Mouse (Mus musculus): ENCODE data around the gene Commd9.

Commd9 gene

GRCm38 (mm10) chr2:101907386-101908022 is 21.5 kb downstream of the Commd9 start:
- intact Hi-C loops (cut with DNase I), result loop anchor here (10.0 kb wide), 1 partner anchor 167 kb away; no protein-coding TSS in a partner anchor

GRCm38 (mm10) chr2:101908773-101909172 is 22.7 kb downstream of the Commd9 start:
- intact Hi-C loops (cut with DNase I), result loop anchor here (10.0 kb wide), 1 partner anchor 166 kb away; no protein-coding TSS in a partner anchor

GRCm38 (mm10) chr2:101909326-101910080 is 23.5 kb downstream of the Commd9 start:
- intact Hi-C loops (cut with DNase I), result loop anchor here (10.0 kb wide), 1 partner anchor 165 kb away; no protein-coding TSS in a partner anchor

- intact Hi-C loops (cut with DNase I), result no loop called here
These were observed 32.5 kb downstream of the Commd9 start for GRCm38 (mm10) chr2:101918518-101918917.

GRCm38 (mm10) chr2:101920136-101920554 is 34.1 kb downstream of the Commd9 start:
- intact Hi-C loops (cut with DNase I), result no loop called here

- intact Hi-C loops (cut with DNase I), result no loop called here
These were observed 36.3 kb downstream of the Commd9 start for GRCm38 (mm10) chr2:101922302-101922701.

GRCm38 (mm10) chr2:101923181-101923580 is 37.1 kb downstream of the Commd9 start:
- intact Hi-C loops (cut with DNase I), result no loop called here

GRCm38 (mm10) chr2:101925183-101925582 is 39.1 kb downstream of the Commd9 start:
- intact Hi-C loops (cut with DNase I), result no loop called here

GRCm38 (mm10) chr2:101925591-101926188 is 39.6 kb downstream of the Commd9 start:
- intact Hi-C loops (cut with DNase I), result no loop called here

- intact Hi-C loops (cut with DNase I), result no loop called here
These were observed 46.3 kb downstream of the Commd9 start for GRCm38 (mm10) chr2:101932169-101932936.

GRCm38 (mm10) chr2:101933301-101933700 is 47.3 kb downstream of the Commd9 start:
- intact Hi-C loops (cut with DNase I), result no loop called here

GRCm38 (mm10) chr2:101935006-101935405 is 49.0 kb downstream of the Commd9 start:
- intact Hi-C loops (cut with DNase I), result no loop called here

GRCm38 (mm10) chr2:101950716-101951520 is 64.9 kb downstream of the Commd9 start:
- intact Hi-C loops (cut with DNase I), result no loop called here
